Mouse (Mus musculus): ENCODE data around the gene Tmprss6.

DNA sequence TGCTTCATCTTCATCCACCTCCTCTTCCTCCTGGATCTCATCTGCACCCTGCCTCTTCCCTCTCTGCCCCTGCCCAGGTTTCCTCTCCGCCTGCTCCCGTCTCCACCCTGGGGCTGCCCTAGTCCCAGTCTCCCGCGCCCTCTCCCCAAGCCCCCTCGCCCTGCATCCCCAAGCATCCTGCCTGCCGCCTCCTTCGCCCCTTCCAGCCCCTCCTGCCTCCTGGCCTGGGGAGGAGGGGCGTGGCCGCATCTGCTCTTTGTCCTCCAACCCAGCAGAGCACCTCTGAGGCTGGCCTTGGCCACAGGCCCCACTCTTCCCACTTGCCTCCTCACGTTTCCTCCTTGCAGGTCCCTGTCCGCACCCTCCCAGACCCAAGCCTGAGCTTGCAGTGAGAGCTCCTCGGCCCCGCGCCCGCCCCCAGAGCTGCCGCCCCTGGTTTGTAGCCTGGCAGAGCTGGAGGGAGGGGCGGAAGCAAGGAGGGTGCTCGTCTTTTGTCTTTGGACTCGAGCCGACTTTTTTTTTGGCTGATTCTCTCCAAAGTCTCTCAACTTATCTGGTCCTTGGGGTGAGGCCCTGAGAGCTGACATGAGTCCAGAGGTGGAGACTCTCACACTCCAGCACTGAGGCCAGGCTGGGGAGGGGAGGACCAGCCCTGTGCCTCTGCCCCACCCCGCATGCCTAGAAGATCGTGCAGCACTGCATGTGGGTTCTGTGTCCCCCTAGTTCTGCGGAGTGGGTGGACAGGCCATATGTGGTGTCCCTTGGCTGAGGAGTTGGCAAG lies 31.0 kb downstream of the Tmprss6 start:
- no peak for TF ChIP-seq CTCF (IDR thresholded peaks at IDR 0.05; ENCODE audit: extremely low read depth, insufficient read length, insufficient replicate concordance, low read depth, low read length)
- TF ChIP-seq POLR2A (IDR thresholded peaks at IDR 0.05; ENCODE audit: low read depth, low read length), result no peak

All from small intestine, adult 2 months (tissue).